15 mouse cellular contexts compared by ENCODE assay signal in genomic region chr16:24234795-24235194, GRCm38 (mm10).
DNase-seq lines count a peak whose midpoint lies in the region; ATAC-seq lines count a peak whose summit lies in the region.
"Had no signal": no experiment of that assay in that cellular context is flagged by ENCODE, and none has a peak within 500 bp of the region (broad histone marks: within the 10 kb centered on the region; RNA-seq: fewer than 3 reads in every experiment).

No protein-coding gene starts in this region.

- H3K9me3 ChIP-seq in intestine, embryonic 16.5 days (ENCODE audit: control insufficient read depth, low read length): no peaks in the 10 kb centered on the region
- H3K9me3 ChIP-seq in intestine, embryonic 15.5 days: no peaks in the 10 kb centered on the region
- H3K9me3 ChIP-seq: embryonic facial prominence, embryonic 12.5 days; midbrain, embryonic 15.5 days had no signal

- 68% methylated on average over 11 of the region's 11 CpGs for WGBS in intestine, embryonic 16.5 days
- 64% methylated on average over 11 of the region's 11 CpGs for WGBS in intestine, embryonic 15.5 days

- peak; percentile 52 for DNase-seq in adrenal gland, postnatal 14 days
- DNase-seq in kidney, postnatal 25 days: peak; percentile 27 to 54
- DNase-seq in cerebellum, postnatal 36 days: no peak
- DNase-seq in left cerebral cortex, adult 9 months (ENCODE audit: low spot score in 2 of 2): no peak
- no peak for DNase-seq in layer of hippocampus, adult 8-10 months (ENCODE audit: low spot score in 2 of 2)
- DNase-seq: cerebellum, postnatal 25 days; heart, adult 2 months; right cerebral cortex, postnatal 4 days; thymus, adult 2 months had no signal

- no peak overlapping the region for H3K27ac ChIP-seq in intestine, embryonic 16.5 days (ENCODE audit: low read length)
- no peak overlapping the region for H3K27ac ChIP-seq in intestine, embryonic 15.5 days
- H3K27ac ChIP-seq: embryonic facial prominence, embryonic 12.5 days; heart, adult 2 months; left cerebral cortex, adult 2 months; midbrain, embryonic 15.5 days had no signal

- H3K9ac ChIP-seq in intestine, embryonic 16.5 days (ENCODE audit: low read depth, low read length): no peak overlapping the region
- H3K9ac ChIP-seq in intestine, embryonic 15.5 days: no peak overlapping the region
- H3K9ac ChIP-seq: embryonic facial prominence, embryonic 12.5 days; midbrain, embryonic 15.5 days had no signal

- no peak overlapping the region for H3K4me3 ChIP-seq in intestine, embryonic 16.5 days (ENCODE audit: low read length)
- no peak overlapping the region for H3K4me3 ChIP-seq in intestine, embryonic 15.5 days (replicated peaks)
- H3K4me3 ChIP-seq: embryonic facial prominence, embryonic 12.5 days; heart, adult 2 months; left cerebral cortex, adult 2 months; midbrain, embryonic 15.5 days had no signal

- no peak overlapping the region for H3K4me2 ChIP-seq in intestine, embryonic 16.5 days (ENCODE audit: low read depth, low read length)
- H3K4me2 ChIP-seq in intestine, embryonic 15.5 days (replicated peaks): no peak overlapping the region
- H3K4me2 ChIP-seq: embryonic facial prominence, embryonic 12.5 days; midbrain, embryonic 15.5 days had no signal

- H3K36me3 ChIP-seq in intestine, embryonic 16.5 days (ENCODE audit: control insufficient read depth, insufficient read depth, low read length): no peaks in the 10 kb centered on the region
- H3K36me3 ChIP-seq in intestine, embryonic 15.5 days: no peaks in the 10 kb centered on the region
- H3K36me3 ChIP-seq: embryonic facial prominence, embryonic 12.5 days; midbrain, embryonic 15.5 days had no signal

- H3K4me1 ChIP-seq in intestine, embryonic 16.5 days (ENCODE audit: control insufficient read depth, insufficient read depth, low read length): peaks cover 3% of the 10 kb centered on the region; the same call in 1 of the 2 replicates
- no peaks in the 10 kb centered on the region for H3K4me1 ChIP-seq in intestine, embryonic 15.5 days (replicated peaks)
- H3K4me1 ChIP-seq: midbrain, embryonic 15.5 days had no signal

- ATAC-seq in intestine, embryonic 16.5 days: 0 out of 2 replicates have a peak, but pooled peaks have one; percentile 21
- ATAC-seq in intestine, embryonic 15.5 days: no peak
- ATAC-seq in CD4-positive, CD25-positive, alpha-beta regulatory T cell, adult 4 months: peak; percentile 44
- ATAC-seq: midbrain, embryonic 15.5 days had no signal

- no peaks in the 10 kb centered on the region for H3K27me3 ChIP-seq in intestine, embryonic 16.5 days (replicated peaks; ENCODE audit: control insufficient read depth, insufficient read depth, low read length)
- no peaks in the 10 kb centered on the region for H3K27me3 ChIP-seq in intestine, embryonic 15.5 days (replicated peaks)
- H3K27me3 ChIP-seq: embryonic facial prominence, embryonic 12.5 days; midbrain, embryonic 15.5 days had no signal

Comparison
In these comparisons a context has a peak if more than half of its experiments do, and no peak if none do; other contexts are left out.
1. DNase-seq: peak in adrenal gland, postnatal 14 days (single experiment) and kidney, postnatal 25 days (2 of 2); none in cerebellum, postnatal 36 days (0 of 2), left cerebral cortex, adult 9 months (0 of 2) and layer of hippocampus, adult 8-10 months (0 of 2).